Mouse (Mus musculus) kidney, postnatal 36 days (tissue): ENCODE results near the gene Ube2k.

Experiments used
- DNase-seq, 2 experiments: peaks; one replicate each; pipeline ENCODE4 v3.0.0; 2021 to 2022; ENCODE audit warnings: mixed read lengths in 2 of 2

Gene Ube2k

DNA sequence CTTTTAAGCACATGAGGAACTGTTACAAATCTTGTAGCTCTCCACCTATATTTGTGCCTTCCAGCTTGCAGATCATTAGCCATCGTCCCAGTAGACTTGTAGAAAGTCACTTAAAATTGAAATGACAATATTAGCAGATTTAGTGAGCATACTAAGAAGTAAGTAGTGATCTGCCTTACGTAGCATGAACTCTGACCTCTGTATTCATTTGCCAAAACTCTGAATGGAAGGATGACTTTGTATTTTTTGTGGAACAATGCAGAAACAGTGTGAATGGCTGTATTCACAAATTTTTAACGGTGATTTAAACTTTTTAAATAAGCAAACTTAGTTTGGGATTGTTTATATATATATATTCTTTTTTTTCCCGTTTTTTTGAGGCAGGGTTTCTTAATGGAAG is 1.8 kb downstream of the Ube2k start:
- no peak for DNase-seq

DNA sequence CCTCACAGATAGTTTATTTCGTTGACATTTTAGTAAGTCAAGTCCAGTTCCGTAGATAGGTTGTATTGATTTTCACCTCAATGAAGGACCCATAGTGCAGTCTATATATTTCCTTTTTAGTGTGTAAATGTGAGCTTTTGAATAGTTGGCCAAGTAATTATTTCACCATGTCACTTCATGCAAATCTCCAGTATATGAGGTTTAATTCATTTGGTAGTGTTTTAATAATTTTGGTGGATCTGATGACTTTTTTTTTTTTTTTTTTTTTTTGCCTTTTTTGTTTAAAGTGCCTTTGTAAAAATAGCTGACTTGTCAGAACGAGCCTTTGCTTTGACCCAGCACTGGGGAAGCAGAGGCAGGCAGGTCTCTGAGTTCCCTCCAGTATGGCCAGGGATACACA is 2.8 kb downstream of the Ube2k start:
- DNase-seq: no peak

DNA sequence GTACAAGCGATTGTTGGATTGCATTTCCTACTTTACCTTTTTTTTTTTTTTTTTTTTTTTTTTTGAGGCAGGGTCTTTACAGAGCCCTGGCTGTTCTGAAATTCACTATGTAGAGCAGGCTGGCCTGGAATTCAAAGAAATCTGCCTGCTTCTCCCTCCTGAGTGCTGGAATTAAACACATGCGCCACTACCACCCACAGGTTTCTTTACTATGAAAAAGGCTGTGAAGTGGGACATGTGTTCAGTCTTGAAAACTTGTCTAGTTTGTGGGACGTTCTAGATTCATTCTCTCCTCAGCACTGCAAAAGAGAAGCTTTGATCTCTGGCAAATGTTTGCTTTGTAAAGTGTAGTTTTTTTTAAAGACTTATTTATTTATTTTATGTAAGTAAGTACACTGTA is 4.9 kb downstream of the Ube2k start:
- DNase-seq: no peak

DNA sequence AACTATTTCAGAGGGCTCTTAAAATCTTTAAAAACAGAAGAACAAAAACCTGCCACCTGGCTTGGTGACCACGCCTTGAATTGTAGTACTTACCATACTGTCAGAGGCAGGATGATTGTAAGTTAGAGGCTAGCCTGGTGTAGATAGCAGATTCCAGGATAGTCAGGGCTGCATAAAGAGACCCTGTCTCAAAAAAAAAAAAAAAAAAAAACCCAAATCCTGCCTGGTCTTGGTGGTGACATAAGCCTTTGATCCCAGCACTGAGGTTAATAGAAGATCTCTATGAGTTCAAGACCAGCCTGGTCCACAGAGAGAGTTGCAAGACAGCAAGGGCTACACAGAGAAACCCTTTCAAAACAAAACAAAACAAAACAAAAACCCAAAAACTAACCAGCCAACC is 6.5 kb downstream of the Ube2k start:
- DNase-seq: no peak

DNA sequence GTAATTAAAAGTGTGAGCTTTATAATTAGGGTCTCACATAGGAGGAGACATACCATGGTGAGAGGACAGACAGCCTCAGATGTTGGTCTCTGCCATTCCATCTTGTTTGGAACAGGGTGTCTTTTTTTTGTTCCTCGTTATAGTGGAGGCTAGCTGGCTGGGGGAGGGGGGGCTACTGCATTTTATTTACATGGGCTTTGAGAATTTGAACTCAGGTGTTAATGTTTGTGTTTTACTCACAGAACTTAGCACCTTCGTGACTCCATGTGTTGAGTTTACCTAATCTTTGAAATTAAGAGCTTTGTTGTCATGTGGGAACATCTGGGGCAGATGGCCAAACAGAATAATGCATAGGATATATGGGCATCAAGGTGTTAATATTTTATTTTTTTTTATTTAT is 7.6 kb downstream of the Ube2k start:
- no peak for DNase-seq

DNA sequence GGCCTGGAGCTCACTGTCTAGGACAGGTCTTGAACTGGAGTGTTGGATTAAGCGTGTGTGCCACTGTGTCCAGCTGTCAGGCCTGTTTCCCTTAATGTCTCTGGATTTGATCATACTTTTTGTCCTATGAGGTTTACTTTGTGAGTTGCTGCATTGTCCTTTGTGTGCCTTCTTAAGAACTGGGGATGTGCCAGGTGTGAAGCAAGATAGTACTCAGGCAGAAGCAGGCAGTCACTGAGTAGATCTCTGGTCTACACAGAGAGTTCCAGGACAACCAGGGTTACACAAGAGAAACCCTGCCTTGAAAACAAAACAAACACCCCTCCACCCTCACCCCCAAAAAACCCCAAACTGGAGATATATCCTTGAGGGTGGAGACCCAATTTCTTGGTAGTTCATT is 12.6 kb downstream of the Ube2k start:
- no peak for DNase-seq

DNA sequence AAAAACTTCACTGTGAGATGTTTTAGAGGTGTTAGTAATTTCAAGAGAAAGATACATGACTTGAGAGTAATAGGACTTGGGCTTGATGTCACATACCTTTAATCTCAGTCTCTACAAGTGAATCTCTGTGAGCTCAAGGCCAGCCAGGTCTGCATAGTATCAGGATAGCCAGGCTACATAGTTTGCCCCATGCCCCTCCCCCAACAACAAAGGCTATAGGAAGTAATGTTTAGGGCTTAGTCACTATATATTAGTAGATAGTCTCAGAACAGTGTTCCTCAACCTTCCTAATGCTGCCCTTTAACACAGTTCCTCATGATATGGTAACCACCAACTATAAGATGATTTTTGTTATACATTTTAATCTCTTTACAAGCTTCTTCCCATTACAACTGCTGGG is 20.1 kb downstream of the Ube2k start:
- no peak for DNase-seq

DNA sequence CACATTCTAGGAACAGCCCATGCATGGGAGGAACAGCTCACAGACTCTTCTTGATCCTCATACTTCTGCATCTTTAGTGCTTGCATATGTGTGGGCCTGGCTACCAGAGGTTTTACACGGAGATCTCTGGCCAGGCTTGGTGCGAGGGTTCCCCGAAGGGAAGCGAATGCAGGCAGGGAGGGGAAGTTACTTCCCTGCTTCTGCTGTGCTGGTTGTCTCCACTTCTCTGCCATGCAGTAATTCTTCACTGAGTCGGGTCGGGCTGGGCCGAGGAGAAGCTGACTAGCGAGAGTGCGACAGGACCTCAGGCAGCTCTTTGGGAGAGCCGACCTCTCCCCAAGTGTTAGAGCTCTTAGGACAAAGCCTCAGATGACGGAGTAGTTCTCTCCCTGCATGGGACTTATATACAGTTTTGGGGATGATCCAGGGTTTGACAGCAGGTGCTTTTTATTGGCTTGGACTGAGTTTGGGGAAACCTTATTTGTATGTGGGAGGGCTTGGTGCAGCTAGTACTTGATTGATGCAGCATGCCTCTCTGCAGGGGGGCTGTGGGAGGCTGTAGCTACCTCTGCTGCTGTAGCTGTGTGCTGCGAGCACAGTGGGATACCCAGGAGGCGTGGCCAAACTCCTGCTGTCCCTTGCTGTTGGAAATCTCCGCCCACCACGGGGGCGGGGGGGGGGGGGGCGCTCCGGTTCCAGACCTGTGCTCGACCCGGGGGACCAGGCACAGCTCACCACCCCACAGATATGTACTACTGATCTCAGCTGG is 24.3 kb downstream of the Ube2k start:
- DNase-seq: peak in 1 of 2 experiments; percentile 19

DNA sequence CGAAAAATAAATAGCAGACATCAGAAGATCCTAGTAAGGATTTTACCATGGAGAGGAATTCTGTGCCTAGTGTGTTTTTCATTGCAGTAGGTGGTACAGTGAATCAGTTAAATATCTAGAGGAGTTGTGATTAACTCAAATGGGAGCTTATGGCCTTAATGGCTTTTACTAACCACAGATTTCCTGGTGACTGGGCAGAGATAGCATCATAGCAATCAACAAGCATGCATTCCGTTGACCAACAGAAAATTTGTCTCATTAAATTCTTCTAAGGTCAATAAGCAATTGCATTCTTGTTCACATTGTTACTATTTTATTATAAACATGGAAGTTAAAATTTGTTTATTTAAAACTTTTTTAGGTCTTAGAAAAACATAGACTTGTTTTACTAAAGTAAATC is 28.5 kb downstream of the Ube2k start:
- no peak for DNase-seq

DNA sequence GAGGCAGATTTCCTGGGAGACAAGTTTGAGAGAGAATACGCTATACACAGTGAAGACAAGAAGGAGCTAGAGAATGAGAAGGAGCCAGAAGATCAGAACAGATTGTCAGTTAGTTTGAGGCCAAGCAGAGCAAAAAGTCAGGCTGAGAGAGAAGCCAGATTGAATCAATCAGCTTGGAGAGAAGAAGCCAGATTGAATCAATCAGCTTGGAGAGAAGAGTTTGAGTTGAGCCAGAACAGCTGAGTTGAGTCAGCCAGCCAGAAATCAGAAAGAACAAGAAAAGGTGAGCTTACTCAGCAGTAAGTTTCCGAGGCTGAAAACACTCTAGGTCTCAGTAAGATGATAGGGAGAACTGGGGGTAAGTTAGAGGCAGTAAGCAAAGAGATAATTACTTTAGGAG is 37.8 kb downstream of the Ube2k start:
- DNase-seq: no peak

DNA sequence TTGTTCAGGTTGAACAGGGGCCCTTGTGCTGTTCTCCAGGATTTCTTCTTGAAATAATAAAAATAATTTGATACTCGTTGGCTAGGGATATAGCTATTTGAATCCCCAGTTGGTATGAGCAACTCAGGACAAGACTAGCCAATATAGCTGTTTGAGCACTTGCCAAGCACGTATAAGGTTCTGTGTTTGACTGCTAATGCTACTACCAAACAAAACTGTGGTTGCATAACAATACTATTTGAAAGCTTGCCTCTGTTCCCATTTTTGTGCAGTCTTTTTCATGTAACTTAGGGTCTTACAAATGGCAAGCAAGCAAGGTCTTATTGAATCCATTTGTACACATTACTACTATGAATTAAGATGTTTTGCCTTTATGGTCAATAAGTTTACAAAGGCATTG is 38.9 kb downstream of the Ube2k start:
- DNase-seq: no peak

DNA sequence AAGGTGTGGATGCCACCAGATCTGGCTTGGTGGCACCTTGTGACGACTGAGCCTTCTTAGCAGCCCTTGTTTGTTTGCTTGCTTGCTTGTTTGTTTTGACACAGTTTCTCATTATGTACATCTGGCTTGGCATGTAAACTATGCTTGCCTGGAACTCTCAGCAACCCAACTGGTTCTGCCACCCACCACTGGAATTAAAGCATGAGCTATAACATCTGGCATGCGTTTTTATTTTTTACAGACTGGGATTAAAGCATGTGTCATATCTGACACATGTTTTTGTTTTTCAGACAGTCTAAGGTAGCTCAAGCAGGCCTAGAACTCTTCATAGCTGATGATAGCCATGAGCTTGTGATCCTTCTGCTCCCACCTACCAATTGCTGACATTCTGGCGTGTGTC is 41.5 kb downstream of the Ube2k start:
- DNase-seq: no peak

DNA sequence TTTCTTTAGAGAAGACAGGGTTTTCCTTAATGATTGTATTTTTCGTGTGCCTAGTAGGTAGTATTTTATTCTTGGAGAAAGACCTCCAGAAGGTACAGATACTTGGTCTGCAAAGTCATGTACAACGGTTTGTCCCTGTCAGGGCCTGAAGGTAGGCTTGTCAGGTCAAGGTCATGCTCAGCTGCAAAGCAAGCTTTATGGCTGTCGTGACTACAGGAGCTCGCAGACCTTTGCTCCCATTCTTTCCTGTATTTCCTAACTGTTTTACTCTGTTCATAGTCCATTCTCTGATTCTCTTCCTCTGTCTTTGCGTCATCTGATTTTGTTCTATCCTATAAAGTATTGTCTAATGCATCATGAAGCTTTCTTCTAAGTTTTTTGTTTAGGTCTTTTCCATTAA is 49.3 kb downstream of the Ube2k start:
- peak; percentile 48 to 62 for DNase-seq

DNA sequence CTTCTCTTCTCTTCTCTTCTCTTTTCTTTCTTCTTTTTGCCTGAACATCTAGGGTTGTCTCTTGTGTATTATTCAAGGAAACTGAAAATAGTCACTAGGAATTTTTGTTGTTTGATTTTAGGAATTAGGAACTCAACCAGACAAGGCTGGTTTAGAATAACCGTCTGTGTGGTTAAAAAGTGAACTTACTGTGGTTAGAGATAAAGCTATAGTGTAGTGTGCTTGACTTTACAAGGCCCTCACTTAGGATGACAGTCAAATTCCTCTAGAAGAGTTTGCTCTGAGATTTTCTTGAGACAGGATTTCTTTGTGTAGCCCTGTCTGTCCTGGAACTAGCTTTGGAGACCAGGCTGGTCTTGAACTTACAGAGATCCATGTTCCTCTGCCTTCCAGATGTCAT is 53.2 kb downstream of the Ube2k start:
- DNase-seq: no peak

DNA sequence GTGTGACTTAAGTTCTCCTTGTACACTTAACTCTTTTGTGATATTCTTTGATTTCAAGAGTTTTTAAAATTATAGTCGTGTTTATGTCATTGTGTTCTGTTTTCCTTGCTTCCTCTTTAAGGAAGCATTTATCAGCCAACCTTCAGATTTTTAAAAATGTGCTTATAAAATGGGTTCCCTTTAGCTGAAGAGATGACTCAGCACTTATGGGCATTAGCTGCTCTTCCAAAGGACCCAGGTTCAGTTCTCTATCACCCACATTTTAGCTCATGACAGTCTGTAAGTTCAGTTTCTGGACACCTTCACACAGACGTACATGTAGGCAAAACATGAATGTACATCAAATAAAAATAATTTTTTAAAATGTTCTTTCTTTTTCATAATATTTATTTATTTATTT is 55.4 kb downstream of the Ube2k start:
- DNase-seq: no peak

DNA sequence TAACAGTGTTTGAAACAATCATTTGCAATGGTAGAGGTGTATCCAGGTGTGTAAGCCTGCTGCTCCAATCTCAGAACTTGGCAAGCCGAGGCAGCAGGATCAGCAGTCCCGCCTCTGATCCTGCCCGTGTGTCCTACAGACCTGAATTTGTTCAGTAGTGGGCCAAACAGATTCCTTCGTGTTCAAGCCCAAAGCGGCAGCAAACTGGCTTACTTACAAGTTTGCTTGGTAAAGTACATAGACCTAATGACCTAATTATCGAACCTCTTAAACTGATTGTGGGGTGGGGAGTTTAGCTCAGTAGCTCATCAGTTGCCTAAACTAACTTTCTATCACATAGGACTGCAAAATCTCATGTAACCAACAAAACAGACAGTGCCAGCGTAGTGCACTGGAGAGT is 62.6 kb downstream of the Ube2k start:
- no peak for DNase-seq

DNA sequence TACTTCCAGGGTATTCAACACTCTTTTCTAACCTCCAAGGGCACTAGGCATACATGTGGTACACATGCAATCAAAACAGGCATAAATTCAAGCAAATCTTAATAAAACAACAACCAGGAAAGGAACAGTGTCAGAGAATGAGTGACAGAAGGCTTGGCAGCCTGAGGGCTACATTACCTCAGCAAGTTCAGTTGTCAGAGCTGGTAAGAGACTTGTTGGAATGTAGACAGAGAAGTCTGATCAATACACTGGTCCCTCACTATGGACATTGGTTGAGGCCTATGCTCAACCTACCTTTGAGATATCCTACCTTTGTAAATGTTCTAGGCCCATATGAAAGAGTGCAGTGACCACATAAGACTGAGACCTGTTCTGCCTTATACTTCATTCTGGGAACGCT is 69.8 kb downstream of the Ube2k start:
- DNase-seq: peak in 1 of 2 experiments; percentile 22

DNA sequence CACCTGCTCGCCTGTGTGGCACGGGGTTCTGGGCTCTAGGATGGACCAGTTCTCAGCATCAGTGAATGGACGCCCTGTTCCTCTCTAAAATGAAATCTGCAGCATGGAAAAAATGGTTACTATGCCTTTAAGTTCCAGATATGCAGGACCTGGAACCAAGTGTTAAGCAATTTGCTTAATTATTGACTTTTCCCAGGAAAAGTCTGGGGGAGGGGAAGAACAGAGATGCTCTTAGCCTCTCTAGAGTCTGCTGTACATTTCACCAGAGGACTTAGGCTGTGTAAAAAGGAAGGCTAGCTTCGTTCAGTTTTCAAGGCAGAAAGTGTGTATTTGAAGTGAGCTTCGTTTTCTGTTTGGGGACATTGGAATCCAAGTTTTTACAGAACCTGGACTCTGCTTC is 72.7 kb downstream of the Ube2k start:
- DNase-seq: peak; percentile 17 to 82

DNA sequence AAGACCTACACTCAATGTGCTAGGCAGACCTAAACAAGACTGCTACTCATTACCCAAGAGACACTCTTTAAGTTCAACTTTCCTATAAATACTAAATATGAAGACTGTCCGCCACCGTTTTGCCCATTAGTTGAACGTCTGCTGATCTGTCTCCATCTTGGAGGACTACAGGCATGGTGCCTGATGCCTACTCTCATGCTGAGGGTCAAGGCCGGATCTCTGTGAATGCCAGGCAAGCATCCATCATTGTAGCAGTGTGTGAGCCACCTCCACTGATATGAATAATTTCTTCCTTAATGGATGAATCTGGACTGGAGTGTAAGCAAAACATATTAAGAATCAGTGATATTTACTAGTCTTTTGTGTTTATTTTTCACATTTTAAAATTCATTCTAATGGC is 73.5 kb downstream of the Ube2k start:
- no peak for DNase-seq

DNA sequence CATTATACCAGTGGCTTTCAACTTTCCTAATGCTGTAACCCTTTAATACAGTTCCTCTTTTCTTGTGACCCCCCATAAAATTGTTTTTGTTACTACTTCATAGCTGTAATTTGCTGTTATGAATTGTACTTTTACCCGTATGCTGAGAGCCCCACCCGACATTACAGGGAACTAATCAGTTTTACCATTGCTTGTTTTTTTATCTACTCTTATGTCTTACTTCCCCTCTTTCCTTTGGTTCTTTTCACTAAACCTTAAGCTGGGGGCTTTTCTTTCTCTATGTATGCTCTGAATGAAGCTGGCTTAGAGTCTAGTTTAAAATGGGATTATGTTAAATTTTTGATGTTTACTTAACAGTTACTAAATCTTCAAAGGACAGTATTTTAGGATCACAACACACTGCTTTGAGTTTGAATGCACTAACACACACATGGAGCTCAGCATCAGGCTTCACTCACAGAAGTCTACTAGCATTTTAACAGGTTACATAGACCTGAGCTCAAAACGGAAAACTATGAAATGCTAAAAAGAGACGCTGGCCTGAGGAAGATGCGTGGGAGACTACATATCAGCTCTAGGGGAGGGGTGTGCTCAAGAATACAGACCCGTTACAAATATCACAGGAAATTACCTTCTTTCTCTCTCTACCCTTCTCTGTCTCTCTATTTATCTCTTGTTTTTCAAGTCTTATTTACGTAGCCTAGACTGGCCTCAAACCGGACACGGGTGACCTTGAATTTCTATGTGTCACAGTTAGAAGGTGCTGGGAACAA is 76.3 kb downstream of the Ube2k start:
- no peak for DNase-seq

DNA sequence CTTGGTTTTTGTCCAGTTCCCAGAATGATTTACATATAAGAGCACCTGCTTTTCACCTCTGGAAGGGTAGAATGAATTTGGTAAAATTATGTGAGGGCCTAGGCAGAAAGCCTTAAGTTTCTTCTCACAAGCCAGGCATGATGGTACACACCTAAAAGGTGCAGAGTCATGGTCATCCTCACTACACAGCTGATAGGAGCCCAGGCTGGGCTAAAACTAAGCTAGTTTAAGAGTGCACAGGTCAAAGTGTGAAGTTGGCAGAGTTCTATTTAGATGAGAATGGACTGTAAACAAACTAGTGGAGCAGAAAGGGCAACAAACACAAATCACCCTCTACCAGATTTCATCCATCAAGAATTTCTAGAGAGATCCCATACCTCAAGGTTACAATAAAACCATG is 87.3 kb downstream of the Ube2k start:
- peak in 1 of 2 experiments; percentile 31 for DNase-seq

DNA sequence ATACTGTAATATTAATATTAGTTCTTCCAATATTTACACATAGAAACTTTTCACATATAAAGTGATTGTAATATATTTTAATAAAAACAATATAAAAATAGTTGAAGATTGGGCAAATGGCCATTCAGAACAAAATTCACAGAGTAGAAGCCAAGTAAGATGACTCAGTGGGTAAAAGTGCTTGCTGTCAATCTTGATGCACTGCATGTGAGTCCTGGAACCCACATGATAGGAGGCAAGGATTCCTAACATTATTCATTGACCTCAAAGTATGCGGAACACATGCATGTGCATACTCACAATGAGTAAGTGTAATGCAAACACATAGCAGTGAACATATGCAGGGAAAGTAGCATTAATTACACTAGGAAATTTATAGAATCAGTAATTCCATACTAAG is 101.9 kb downstream of the Ube2k start:
- no peak for DNase-seq
